Mouse (Mus musculus): Measurements from ENCODE around the gene Hbb-bt. TPM values are rescaled to one million over a fixed set of nuclear protein-coding genes. Genes with fewer than 3 reads are reported as not detected.

The Hbb-bt gene
- 239 and 288 TPM in 2 replicates for polyA plus RNA-seq (2015; fragmentation: Nextera tagmentation; extraction: Ambion mirVana)

GRCm38 (mm10) chr7:103813766-103814165 lies at the start of gene Hbb-bt:
Hbb-bt (minus strand) TSS chr7:103813996.

GRCm38 (mm10) chr7:103853090-103853489 lies 39.3 kb upstream of the Hbb-bt start, which contains the start of gene Hbb-y:
Hbb-y (minus strand) TSS chr7:103853216.

GRCm38 (mm10) chr7:103843034-103843433 lies 29.2 kb upstream of the Hbb-bt start, which contains the start of gene Hbb-bh1:
Hbb-bh1 (minus strand) TSS chr7:103843164.

DNA sequence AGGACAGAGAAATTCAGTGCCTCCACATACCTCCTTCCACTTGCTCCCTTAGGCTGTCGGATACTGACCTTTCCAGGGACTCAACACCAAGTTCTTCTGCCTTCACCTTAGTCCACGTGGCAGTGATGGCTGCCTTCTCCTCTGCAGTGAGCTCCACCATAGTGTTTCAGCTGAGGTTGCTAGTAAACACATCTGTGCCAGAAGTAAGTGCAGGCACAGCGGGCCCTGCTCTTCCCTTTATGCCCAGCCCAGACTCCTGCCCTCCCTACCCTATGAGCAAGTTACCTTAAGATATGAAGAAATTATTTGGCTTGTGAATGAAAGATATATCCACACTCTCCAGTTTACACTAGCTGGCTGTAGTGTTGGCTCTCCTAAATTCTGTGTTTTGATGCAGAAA lies 26.5 kb upstream of the Hbb-bt start, which contains the start of gene Hbb-bh2:
Gene Hbb-bh2, minus strand, starts transcription at position 253 of the 400 bp plus-strand sequence.

DNA sequence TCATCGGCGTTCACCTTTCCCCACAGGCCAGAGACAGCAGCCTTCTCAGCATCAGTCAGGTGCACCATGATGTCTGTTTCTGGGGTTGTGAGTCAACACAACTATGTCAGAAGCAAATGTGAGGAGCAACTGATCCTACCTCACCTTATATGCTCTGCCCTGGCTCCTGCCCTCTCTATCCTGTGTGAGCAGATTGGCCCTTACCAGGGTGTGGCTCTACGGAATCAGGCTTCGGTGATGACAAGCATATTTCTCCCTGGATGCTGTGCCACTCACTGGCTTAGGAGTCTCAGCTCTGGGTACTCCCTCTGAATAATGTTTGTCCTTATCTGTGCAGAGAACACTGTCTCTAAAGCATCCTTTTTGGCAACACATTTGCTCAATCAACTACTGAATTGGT lies 14.0 kb upstream of the Hbb-bt start, which contains the start of gene Hbb-bs:
Gene Hbb-bs, minus strand, starts transcription at position 289 of the 400 bp plus-strand sequence.

DNA sequence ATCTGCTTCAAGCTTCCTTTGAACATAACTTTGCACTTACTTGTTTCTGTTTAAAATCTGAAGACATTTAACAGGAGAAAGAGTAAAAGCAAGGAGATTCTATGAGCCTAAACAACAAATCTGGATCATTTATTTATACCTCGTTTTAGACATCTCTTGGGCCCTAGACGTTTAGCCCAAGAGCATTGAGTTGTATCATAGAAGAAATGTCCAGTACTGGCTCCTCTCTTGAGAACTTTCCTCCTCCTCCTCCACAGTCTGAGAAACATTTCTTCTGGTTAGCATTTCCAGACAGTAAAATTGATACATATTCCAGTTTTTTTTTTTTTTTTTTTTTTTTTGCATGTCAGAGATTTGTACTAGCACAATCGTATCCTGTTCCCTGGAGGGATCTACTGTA lies 22.1 kb downstream of the Hbb-bt start, which contains the start of gene Olfr67:
Gene Olfr67, minus strand, starts transcription at position 101 of the 400 bp plus-strand sequence.

GRCm38 (mm10) chr7:103779598-103779997 lies 34.2 kb downstream of the Hbb-bt start, which contains the start of gene Olfr68:
Olfr68 (minus strand) TSS chr7:103779698.

GRCm38 (mm10) chr7:103771494-103771893 lies 42.3 kb downstream of the Hbb-bt start, which contains the start of gene Olfr69:
Olfr69 (minus strand) TSS chr7:103771594.

Other genes starting within 250 kb of the Hbb-bt start
- gene Olfr616, start 244.9 kb downstream of the Hbb-bt start, polyA plus RNA-seq (2015; fragmentation: Nextera tagmentation; extraction: Ambion mirVana) = not detected in 2 replicates
- gene Olfr617, start 240.9 kb downstream of the Hbb-bt start, polyA plus RNA-seq (2015; fragmentation: Nextera tagmentation; extraction: Ambion mirVana) = not detected in 2 replicates
- not detected in 2 replicates for gene Olfr618, start 223.9 kb downstream of the Hbb-bt start, polyA plus RNA-seq (2015; fragmentation: Nextera tagmentation; extraction: Ambion mirVana)
- not detected in 2 replicates for gene Olfr619, start 213.4 kb downstream of the Hbb-bt start, polyA plus RNA-seq (2015; fragmentation: Nextera tagmentation; extraction: Ambion mirVana)
- gene Olfr620, start 201.5 kb downstream of the Hbb-bt start, polyA plus RNA-seq (2015; fragmentation: Nextera tagmentation; extraction: Ambion mirVana) = not detected in 2 replicates
- gene Olfr622, start 171.3 kb downstream of the Hbb-bt start, polyA plus RNA-seq (2015; fragmentation: Nextera tagmentation; extraction: Ambion mirVana) = not detected in 2 replicates
- not detected in 2 replicates for gene Olfr623, start 150.3 kb downstream of the Hbb-bt start, polyA plus RNA-seq (2015; fragmentation: Nextera tagmentation; extraction: Ambion mirVana)
- 0.04 TPM in 2 replicates for gene Olfr624, start 142.8 kb downstream of the Hbb-bt start, polyA plus RNA-seq (2015; fragmentation: Nextera tagmentation; extraction: Ambion mirVana)
- gene Olfr625-ps1, start 131.3 kb downstream of the Hbb-bt start, polyA plus RNA-seq (2015; fragmentation: Nextera tagmentation; extraction: Ambion mirVana) = not detected in 2 replicates
- gene Olfr243, start 99.3 kb downstream of the Hbb-bt start, polyA plus RNA-seq (2015; fragmentation: Nextera tagmentation; extraction: Ambion mirVana) = not detected in 2 replicates
- gene Olfr628, start 83.6 kb downstream of the Hbb-bt start, polyA plus RNA-seq (2015; fragmentation: Nextera tagmentation; extraction: Ambion mirVana) = not detected in 2 replicates
- not detected in 2 replicates for gene Olfr629, start 69.1 kb downstream of the Hbb-bt start, polyA plus RNA-seq (2015; fragmentation: Nextera tagmentation; extraction: Ambion mirVana)
- not detected in 2 replicates for gene Olfr630, start 56.7 kb downstream of the Hbb-bt start, polyA plus RNA-seq (2015; fragmentation: Nextera tagmentation; extraction: Ambion mirVana)
- not detected in 2 replicates for gene Olfr69, start 42.4 kb downstream of the Hbb-bt start, polyA plus RNA-seq (2015; fragmentation: Nextera tagmentation; extraction: Ambion mirVana)
- not detected in 2 replicates for gene Olfr68, start 34.3 kb downstream of the Hbb-bt start, polyA plus RNA-seq (2015; fragmentation: Nextera tagmentation; extraction: Ambion mirVana)
- not detected in 2 replicates for gene Olfr67, start 22.2 kb downstream of the Hbb-bt start, polyA plus RNA-seq (2015; fragmentation: Nextera tagmentation; extraction: Ambion mirVana)
- 1,091 and 1,331 TPM in 2 replicates for gene Hbb-bs, start 14.1 kb upstream of the Hbb-bt start, polyA plus RNA-seq (2015; fragmentation: Nextera tagmentation; extraction: Ambion mirVana)
- gene Hbb-bh2, start 26.5 kb upstream of the Hbb-bt start, polyA plus RNA-seq (2015; fragmentation: Nextera tagmentation; extraction: Ambion mirVana) = not detected in 2 replicates
- not detected in 2 replicates for gene Hbb-bh1, start 29.2 kb upstream of the Hbb-bt start, polyA plus RNA-seq (2015; fragmentation: Nextera tagmentation; extraction: Ambion mirVana)
- gene Hbb-y, start 39.2 kb upstream of the Hbb-bt start, polyA plus RNA-seq (2015; fragmentation: Nextera tagmentation; extraction: Ambion mirVana) = 0.77 TPM in 1 of 2 replicates, not detected in the other
- not detected in 2 replicates for gene Olfr66, start 72.3 kb upstream of the Hbb-bt start, polyA plus RNA-seq (2015; fragmentation: Nextera tagmentation; extraction: Ambion mirVana)
- gene Olfr64, start 80.5 kb upstream of the Hbb-bt start, polyA plus RNA-seq (2015; fragmentation: Nextera tagmentation; extraction: Ambion mirVana) = not detected in 2 replicates
- not detected in 2 replicates for gene Olfr65, start 89.5 kb upstream of the Hbb-bt start, polyA plus RNA-seq (2015; fragmentation: Nextera tagmentation; extraction: Ambion mirVana)
- gene Olfr631, start 114.8 kb upstream of the Hbb-bt start, polyA plus RNA-seq (2015; fragmentation: Nextera tagmentation; extraction: Ambion mirVana) = not detected in 2 replicates
- not detected in 2 replicates for gene Olfr632, start 120.4 kb upstream of the Hbb-bt start, polyA plus RNA-seq (2015; fragmentation: Nextera tagmentation; extraction: Ambion mirVana)
- gene Olfr633, start 130.4 kb upstream of the Hbb-bt start, polyA plus RNA-seq (2015; fragmentation: Nextera tagmentation; extraction: Ambion mirVana) = not detected in 2 replicates
- gene Olfr635, start 157.2 kb upstream of the Hbb-bt start, polyA plus RNA-seq (2015; fragmentation: Nextera tagmentation; extraction: Ambion mirVana) = not detected in 2 replicates
- not detected in 2 replicates for gene Olfr638, start 184.8 kb upstream of the Hbb-bt start, polyA plus RNA-seq (2015; fragmentation: Nextera tagmentation; extraction: Ambion mirVana)
- 0.04 TPM in 1 of 2 replicates, not detected in the other for gene Olfr639, start 203.3 kb upstream of the Hbb-bt start, polyA plus RNA-seq (2015; fragmentation: Nextera tagmentation; extraction: Ambion mirVana)
- not detected in 2 replicates for gene Olfr640, start 211.6 kb upstream of the Hbb-bt start, polyA plus RNA-seq (2015; fragmentation: Nextera tagmentation; extraction: Ambion mirVana)
- not detected in 2 replicates for gene Olfr641, start 221.4 kb upstream of the Hbb-bt start, polyA plus RNA-seq (2015; fragmentation: Nextera tagmentation; extraction: Ambion mirVana)
- not detected in 2 replicates for gene Olfr642, start 238.7 kb upstream of the Hbb-bt start, polyA plus RNA-seq (2015; fragmentation: Nextera tagmentation; extraction: Ambion mirVana)
- not detected in 2 replicates for gene 4930516K23Rik, start 247.4 kb upstream of the Hbb-bt start, polyA plus RNA-seq (2015; fragmentation: Nextera tagmentation; extraction: Ambion mirVana)

Data from neural tube, postnatal 0 days (tissue).